Mouse (Mus musculus): ENCODE results near the gene Msx1. TPM values are rescaled to one million over a fixed set of nuclear protein-coding genes. Genes with fewer than 3 reads are reported as not detected.

Gene Msx1
- total RNA-seq, 2 experiments from 2014 or later, result 4.1 to 4.4 TPM

DNA sequence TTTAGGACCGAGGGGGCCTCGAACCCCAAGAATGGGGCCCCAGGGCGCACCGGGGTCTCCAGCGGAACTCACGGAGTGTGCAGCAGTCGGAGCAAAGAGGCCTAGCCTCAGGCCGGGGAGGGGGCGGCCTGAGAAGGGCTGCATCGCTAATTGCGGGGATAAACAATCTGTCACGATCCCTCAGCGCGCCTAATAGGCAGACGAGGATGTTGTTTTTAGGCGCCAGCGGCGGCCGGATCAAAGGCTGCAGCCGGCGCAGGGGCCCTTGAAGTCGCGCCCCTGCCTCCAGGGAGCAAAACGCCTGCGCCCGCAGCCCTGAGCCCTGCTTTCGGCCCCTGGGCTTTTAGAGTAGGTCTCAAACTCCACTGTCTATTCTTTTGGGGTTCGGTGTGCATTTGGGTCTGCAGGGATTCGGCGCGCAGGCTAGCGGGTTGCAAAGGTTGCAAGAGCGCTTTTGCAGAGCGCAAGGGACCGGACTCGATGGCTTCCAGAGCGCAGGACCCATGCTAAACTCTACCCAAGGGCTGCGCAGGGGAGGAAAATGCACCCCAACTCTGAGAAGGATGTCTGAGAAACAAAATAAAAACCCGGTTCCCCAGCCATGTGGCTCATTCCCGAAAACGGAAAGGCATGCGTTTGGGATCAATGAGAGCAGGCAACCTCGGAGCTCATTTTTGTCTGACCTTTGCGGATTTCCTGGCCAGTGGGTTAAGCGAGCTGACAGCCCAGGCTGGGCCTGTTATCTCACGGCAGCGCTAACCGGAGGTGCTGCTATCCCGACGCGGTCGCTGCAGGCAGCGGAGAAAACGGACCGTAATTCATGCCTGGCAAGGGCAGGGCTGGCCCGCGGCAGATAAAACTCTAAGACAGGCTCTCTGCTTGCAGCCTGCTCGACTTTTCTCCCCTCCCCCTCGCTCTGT is 2.6 kb upstream of the Msx1 start:
- no peak for DNase-seq

DNA sequence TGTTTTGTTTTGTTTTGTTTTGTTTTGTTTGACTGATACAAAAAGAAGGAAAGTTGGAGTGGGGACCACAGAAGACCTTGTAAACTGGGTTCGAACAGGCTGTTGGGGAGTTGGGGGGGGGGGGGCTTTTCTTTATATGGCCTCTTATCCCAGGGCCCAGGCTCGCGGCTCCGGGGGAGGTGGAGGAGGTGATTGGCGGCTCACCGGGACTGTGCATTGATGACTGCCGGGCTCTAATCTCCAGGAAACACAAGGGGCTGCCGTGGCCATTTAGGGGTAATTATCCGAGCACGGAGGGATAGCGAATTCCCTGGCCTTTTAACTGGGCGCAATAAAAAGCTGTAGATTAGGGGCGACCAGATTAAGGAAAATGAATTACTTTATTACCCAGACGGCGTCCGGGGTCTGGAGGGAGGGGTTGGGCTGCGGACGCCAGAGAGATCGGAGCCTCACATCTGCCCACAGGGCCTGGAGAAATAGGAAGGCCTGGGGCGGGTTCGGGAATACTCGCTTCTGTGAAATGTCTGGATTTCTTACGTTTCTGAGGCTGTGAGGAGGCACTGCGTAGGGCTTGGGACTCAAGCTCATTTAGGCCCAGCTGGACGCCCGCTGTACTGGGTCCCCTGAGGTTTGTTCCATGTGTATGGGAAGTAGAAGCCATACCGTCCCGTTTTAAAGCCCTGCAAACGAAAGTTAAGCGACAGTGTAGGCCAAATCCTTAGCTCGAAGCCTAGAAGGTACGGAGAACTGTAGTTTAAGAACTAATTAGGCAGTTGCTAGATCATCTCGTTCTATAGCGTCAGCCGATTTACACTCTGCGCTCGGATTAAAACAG is 1.4 kb upstream of the Msx1 start:
- no peak for DNase-seq

DNA sequence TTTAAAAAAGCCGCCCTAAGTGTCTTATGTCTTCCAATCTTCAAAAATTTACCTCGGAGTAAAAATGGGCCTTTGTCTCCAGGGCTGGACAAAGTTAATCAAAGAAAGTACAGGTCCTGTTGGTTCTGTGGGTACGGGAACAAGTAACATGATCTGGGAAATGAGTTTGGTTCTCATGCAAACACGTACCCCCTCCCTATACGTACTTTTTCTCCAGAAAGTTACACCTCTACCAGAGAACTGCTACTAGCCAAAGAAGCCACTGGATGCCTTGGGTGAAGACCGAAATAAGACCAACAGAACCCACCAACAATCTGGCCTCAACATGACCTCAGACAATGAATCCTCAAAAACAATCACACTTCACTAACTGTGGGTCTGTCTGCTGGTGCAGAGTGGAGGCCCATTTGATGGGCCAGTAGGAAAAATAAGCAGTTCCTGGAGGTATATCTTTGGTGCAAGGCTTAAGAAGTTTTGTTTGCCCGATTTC is 773 bp upstream of the Msx1 start:
- no peak for DNase-seq

DNA sequence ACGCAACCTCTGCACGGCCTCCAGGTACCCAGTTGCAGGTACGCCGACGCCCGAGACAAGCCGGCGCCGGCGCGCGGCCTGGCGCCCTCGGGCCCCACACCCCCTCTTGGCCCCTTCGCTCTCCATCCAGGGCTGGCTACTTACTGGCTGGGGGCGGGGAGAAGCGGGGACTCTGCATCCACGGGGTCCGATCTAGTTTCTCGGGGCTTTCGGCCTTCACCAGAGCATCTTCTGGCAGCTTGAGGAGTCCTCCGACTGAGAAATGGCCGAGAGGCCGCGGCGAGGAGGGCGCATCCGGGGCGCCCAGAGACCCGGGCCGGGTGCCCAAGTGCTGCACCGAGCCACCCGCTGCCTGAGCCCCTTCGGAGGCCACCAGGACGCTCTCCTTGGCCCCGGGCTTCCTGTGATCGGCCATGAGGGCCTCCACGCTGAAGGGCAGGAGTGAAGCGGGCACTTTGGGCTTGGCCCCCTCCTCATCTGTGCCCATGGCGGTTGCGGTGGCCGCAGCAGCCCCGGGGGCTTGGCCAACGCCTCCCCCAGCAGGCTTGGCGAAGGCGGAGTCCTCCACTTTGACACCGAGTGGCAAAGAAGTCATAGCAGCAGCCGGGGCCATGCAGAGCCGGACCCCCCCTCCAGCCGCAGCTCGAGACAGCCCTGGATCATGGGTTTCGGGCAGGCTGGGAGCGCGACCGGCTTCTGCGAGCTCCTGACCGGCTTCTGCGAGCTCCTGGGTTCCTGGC is 492 bp downstream of the Msx1 start:
- DNase-seq, result peak; percentile 43

DNA sequence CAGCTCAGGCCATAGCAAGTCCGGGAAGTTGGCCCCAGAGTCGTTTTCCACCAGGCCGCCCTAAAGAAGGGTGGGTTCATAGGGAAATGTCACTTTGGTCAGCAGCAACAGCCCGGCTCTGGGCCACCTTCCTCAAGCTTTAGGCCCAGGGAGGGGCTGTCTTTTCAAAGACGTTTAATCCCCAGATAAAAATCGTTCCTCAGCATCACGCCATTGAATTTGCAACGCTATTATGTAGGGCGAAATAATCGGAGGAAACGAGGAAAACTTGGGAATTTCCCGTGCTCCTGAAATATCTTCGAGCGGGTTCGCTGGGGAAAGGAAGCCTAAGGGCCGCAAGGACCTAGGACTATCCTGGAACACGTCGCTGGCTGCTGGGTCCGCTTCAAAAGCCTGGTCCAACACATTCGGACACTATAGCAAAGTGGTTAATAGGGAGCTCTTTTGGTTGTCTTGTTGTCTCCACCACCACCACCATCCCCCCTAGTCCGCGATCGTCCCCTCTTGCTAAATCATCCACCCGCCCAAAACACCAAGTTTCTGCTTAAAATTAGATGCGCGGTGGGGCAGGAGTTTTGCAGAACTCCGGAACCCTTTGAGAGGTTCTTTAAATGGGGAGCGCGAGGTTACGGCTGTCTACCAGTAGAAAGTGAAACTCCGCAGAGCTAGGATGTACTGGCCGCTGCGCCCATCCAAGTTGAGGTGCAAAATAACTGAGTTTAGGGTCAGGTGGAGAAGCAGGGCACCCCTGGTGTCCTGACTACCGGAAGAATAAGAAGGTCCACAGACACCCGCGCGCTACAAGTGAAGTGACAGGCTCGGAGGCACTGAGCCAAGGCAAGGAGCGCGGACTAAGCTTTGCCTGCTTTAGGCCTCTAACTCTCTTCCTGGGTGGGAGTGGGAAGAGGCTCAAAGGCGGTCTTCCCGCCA is 1.3 kb downstream of the Msx1 start:
- DNase-seq, result peak; percentile 31

DNA sequence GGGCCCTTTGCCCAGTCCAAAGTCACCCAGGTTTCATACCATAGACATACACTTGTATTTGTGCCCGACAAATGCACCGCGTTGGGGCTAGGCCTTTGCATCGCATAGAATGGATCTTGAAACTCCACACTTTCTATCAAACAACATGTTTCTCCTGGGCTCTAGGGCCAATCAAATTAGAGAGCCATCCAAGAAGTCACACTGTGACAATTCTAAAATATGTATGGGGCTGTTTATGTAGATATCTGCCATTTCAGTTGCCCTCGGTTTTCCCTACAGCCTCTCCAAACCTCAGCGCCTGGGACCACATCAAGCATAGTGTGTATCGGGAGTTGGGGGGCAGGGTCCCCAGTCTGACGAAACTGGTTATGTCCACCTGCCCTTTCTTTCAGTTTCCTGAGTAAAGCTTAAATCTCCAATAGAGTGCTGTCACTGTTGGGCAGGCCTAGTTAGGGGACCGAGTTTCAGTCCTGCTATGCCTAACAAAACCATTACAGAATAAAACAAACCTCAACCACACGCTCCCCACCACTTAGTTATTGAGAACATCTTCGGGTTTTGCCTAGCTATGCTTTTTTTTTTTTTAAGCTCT is 2.2 kb downstream of the Msx1 start:
- no peak for DNase-seq

DNA sequence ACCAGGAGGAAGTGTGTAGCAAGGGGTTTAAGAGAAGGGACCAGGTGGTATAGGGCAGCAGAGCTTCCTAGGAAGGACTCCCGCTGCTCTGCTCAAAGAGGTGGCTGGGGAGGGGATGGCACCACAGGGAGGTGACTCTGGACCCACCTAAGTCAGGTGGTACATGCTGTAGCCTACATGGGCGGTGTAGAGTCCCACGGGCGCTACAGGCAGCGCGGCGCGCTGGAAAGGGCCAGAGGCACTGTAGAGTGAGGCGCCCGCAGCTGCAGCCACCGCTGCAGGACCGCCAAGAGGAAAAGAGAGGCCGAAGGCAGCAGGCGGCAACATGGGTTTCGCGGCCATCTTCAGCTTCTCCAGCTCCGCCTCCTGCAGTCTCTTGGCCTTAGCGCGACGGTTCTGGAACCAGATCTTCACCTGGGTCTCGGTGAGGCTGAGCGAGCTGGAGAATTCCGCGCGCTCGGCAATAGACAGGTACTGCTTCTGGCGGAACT is 3.2 kb downstream of the Msx1 start:
- DNase-seq, result no peak

DNA sequence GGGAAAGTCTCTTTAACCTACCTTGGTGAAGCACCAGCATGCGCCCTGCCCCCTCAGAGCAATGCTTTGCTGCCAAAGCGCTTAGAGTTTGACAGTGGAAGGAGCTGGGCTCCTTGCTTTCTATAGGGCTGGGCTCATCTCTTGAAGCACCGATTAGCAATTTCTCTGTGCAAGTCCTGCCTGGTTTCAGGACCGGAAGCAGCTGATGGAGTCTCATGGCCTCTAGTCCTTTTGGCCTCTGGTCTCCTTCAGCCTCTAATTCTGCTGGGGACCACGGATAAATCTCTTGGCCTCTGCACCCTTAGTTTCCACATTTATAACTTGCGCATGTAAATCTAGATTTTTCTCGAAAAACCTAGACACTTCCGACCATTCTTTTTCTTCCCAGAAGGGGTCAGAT is 3.7 kb downstream of the Msx1 start:
- no peak for DNase-seq

DNA sequence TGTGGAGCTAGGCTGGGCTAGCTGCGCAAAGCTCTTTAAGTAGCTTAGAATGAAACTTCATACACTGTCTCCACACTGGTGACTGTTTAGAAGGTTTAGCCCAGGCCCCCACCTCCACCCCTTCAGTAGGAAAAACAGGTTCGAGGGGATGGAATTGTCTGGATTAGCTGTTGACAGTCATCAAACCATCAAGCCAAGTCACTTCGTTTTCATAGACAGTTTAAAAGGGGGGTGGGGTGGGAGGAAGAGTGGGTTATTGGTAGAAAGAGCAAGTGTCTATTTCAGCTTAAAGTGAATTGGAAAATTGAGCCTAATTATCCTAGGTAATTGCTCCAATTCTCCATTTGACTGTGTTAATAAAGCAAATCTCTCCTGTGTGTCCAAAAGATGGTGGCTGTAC is 4.4 kb downstream of the Msx1 start:
- DNase-seq, result no peak

DNA sequence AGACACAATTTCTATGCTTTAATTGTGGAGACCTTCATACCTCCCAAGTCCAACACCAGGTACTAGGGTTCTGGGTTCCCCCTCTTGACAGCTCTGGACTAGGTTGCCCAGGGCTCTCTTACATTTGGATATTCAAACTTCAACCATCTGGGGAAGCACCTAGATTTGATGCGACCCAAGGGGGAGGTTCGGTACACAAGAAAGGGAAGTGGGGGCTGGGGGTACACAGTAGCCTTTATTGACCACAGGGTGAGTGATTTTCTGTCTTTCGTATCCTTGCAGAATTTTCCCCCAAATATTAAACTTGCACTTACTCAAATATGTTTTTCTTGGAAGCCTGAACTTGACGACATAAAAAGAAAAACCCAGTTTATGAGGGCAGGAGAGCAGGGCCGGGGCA is 4.8 kb downstream of the Msx1 start:
- DNase-seq, result no peak

DNA sequence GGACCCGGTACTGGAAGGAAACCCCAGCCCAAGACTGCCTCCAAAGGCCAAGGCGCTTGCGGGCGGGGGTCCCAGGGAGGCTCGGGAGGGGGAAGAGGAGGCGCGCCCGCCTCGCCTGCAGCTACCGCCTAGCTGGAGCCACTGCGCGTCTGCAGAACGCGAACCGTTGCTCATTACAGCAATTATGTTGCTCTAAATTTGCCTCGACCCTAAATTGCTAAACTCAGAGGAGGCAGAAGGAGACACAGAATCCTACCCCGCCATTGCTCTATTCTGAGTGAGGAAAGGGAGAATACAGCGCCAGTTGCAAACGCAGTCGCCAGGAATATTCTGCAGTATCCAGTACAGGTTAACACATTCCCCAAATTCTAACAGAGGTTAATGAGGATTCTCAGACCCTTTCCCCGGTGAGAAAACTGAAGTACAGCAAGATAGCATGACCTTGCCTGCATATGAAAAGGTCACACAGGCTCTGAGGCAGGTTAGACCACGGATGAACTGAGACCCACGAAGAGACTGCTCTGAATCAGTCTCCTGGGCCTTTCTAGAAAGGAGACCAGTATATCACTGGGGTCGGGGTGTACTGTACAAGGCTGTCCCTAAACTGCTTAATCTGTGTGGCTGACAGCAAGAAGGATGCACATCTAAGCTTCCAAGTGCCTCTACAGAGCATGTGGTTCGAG is 5.7 kb downstream of the Msx1 start:
- no peak for DNase-seq

DNA sequence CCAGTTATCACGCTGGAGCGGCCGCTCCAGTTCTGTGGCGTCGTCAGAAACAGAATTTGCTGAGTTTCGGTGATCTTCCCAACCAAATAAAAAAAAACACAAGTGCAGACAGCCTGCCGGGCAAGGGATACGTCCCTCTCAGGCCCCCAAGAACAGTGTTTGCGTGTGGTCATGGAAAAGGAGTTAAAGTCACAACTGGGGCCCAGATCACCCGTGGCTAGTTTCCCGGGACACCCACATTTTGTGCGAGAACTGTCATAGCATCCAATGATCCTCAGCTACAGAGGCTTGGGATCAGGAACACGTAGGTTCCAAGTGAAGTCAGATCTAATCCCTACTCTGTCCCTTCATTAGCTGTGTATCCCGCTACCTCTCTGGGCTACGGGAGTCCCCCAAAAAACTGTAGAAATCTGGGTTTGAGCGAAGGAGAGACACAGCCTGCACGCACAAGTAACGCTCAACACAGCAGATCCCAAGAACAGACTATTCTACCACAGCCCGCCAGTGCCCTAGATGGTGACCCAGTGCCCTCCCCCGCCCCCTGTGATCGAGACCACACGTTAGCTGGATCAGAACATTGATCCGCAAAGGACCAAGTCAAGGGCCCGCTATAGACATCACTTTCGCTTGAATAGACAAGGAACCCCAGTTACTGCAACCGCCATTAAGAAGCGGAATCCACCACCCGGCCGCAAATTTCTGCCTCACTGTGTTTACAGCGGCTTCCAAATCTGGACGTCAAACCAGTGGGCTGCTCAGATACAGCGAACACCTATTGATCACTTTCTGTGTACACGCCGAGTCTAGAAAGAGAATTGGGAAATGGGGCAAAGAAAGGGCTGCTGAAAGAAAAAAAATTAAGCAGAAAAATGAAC is 6.5 kb downstream of the Msx1 start:
- no peak for DNase-seq

DNA sequence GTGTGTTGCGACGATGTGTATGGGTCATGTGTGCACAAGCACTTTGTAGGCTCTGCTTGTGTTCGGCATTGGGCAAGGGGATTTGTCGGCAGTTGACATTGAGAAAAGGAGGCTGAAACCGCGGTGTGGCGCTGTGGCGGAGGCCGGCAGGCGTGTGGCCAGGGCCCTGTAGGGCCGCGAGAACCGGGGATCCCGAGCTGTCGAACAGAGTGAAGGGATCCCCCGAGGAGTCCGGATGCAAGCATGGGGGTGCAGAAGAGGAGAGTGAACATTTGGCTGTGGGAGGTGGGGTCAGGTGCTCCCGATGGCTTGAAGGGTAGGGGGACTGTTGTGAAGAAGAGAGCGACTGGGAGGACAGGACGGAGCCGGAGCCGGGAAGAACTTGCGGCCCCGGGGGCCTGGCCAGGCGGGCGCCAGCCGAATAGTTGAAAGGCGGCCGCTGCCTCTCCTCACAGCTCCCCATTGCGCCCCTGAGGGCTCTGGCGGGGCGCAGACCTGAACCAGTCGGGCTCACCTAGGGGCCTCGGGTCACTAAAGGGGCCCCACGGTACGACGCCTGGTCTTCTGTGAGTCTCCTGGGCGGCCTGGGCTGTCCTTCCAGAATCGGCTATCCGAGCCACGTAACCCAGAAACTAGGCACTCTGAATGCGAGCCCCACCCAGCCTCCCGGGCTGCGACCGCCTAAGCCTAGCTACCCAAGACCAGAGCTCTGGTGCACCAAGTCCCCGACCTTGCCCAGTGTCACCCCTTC is 7.3 kb downstream of the Msx1 start:
- DNase-seq, result peak; percentile 68

DNA sequence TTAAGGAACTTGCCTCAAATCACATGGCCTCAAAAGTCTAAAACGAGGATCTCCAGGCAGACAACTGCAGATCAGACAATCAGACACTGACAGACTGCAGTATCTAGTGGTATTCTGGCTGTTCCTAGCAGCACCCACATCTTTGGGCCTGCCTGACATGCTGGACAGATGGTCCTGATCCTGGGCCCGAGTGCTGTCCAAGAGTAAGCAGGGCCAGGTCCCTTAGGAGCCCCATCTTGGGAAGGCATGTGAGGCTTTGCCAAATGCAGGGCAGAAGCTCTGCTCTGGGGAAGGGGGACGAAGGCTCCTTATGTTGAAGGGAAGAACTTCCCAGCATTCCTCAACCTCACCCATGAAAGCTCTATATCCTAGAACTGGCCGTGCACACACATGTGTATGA is 8.5 kb downstream of the Msx1 start:
- DNase-seq, result no peak

DNA sequence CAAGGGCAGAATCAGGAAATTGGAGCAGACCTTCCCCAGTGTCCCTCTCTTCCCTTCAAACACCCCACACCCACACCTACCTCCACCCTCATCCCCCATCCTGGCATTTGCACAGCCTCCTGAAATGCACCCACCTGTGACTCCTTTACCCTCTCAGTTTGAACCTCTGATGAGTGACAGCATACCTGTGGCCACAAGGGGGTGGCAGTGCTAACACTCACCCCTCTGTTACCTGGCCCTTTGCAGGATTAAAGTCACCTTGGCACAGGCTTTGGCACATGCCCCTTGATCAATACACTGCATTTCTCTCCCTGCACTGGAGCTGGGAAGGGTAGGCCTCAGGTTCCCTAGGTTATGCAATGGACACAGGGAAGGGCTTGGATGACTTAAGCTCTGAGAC is 10.2 kb downstream of the Msx1 start:
- DNase-seq, result no peak

DNA sequence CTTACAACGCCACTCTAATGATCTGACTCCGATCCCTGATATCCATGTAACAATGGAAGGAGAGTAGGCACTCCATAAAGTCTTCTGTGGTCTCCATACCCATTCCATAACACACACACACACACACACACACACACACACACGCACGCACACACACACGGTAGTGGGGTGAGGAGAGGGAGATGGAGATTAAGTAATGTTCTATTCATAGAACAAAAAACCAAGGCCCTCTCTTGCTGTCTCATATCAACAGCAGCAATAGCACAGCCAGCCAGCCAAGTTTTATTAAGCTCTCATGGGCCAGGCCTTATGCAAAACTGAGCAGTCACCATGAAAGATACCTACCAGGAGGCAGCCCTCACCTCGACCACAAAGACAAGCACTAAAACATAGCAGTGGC is 19.1 kb downstream of the Msx1 start:
- DNase-seq, result no peak

DNA sequence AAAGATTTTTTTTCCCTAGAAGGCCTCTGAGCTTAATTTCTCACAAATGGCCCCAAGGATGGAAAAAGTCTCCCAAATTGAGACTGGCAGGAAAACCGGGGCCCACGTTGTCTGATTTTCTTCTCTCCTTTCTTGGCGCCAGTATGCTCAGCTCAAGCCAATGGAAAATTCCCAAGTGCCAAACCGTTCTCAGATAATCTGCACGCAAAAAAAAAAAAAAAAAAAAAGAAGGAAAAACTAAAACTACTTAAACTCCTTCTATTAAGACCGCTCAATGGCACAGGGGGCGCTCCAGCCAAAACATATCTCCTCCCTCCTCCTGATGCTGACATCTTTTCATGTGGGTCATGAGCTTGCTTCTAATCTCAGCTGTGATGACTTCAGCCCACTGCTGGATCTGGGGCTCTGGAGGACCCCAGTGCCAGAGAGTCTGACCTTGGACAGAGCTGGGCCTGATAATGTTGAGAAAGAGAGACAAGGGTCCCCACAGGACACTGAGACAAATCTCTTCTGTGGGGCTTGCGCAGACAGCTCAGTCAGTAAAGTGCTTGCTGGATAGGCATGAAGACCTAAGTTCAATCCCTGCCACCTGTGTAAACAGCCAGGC is 19.8 kb downstream of the Msx1 start:
- no peak for DNase-seq

DNA sequence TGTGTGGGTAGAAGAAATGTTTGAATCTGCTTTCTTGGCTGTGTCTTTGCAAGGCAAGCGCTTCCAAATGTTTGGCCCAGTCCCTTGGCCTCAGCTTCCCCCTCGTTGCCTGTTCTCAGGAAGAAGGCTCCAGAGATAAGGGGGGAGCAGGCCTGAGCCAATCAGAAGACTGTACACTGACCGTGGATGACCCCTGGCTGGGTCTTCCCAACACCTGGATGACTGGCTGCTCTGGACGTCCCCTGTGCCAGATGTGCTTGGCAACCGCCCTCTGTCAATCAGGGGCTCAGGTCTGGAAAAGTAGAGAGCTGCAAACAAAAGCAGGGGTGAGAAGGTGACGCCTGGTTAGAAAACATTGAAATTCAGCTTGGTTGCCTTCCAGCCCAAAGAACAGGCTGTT is 27.1 kb downstream of the Msx1 start:
- no peak for DNase-seq
